Mouse (Mus musculus): ENCODE data around the gene Hdac7. TPM values are rescaled to one million over a fixed set of nuclear protein-coding genes. Genes with fewer than 3 reads are reported as not detected.

Hdac7 gene
- polyA plus RNA-seq, 1 experiment from 2014 or later, result 24.1 TPM

DNA sequence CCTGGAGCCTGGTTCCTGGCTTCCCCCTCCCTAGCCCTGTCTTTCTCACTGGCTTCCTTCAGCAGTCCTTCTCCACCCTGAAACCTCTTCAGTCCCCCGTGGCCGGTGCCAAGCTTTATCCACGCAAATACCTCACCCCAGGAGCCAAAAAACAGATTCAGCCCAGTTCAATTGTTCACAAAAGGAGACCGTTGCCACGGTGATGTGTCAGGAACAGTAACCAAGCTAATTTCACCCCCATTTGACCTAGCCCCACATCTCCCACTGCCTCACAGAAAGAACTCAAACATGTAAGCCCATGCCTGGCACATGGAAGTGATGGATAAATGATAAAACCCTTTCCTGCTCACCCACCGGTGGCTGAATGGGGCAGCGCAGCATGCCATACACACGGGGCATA, 78.1 kb downstream of the Hdac7 start:
- H3K9me3 ChIP-seq, result no peaks in the 10 kb centered on the region
- 10% methylated on average over 8 of the region's 8 CpGs for WGBS
- peaks cover 81% of the 10 kb centered on the region for H3K27me3 ChIP-seq
- no peak overlapping the region for H3K9ac ChIP-seq
- 0 out of 2 replicates have a peak overlapping the region, but pooled peaks have one; percentile 8 for H3K27ac ChIP-seq
- no peaks in the 10 kb centered on the region for H3K36me3 ChIP-seq (replicated peaks)
- no peak for ATAC-seq (ENCODE audit: low FRiP score)
- H3K4me2 ChIP-seq, result peak overlapping the region; percentile 95
- H3K4me3 ChIP-seq (replicated peaks), result peak overlapping the region; percentile 47
- H3K4me1 ChIP-seq, result peaks cover 35% of the 10 kb centered on the region

DNA sequence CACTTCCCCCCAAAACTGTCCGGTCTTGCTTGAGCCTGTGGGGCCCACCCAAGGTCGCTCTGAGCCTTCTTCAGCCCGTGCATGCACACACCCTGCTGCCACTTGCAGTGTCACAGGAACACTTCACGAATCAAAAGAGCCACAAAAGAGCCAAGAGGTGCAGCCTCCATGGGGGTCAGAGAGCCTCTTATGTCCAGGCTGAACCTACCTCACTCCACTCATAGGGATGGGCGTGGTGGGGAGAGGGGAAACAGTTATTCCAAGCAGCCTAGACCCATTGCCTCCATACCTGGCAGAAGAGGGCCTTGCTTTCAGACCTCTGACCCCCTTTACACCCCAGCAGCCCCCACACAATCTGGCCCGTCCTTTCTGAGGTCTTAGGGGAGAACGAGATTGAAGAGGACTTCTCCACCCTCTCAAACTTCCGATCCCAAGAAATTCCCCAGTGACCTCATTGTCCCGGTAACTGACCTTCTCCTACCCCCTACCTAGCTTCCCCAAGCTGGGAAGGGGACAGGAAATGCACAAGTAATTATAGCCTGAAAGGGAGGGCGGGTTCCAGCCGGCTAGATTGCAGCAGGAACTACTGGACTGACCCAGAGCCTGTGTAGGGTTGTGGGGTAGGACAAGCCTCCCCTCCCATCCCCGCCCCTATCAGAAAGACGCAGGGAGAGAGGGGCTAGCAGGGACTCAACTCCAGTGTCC, 79.1 kb downstream of the Hdac7 start:
- Histone ChIP-seq H3K4me2 (peak overlapping the region; percentile 95; the same call in 1 of the 2 replicates), H3K4me1 (peaks cover 35% of the 10 kb centered on the region), H3K36me3 (replicated peaks) (no peaks in the 10 kb centered on the region), H3K27me3 (peaks cover 72% of the 10 kb centered on the region), H3K9ac (no peak overlapping the region), H3K4me3 (replicated peaks) (no peak overlapping the region), H3K27ac (no peak overlapping the region), H3K9me3 (no peaks in the 10 kb centered on the region)
- 35% methylated on average over 13 of the region's 13 CpGs for WGBS
- ATAC-seq (ENCODE audit: low FRiP score), result no peak

DNA sequence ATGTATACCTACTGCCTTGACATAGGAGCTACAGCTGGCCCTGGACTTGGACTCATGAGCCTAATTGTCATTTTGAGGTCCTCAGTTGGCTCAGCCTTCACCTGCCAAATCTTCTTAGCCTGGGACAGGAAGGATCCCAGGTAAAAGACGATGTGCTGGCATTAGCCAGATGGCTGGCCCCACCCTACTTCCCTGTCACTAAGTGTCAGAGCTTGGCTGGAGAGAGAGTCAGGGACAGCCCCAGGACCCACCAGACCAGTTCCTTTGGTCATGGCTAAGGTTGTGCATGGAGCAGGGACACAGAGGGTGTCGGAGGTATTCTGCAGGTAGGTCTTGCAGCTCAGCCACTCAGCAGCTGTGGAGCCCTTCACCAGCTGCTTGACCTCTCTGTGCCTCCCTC, 79.8 kb downstream of the Hdac7 start:
- no peak for ATAC-seq (ENCODE audit: low FRiP score)
- Histone ChIP-seq H3K27me3 (peaks cover 65% of the 10 kb centered on the region), H3K4me2 (no peak overlapping the region), H3K36me3 (replicated peaks) (no peaks in the 10 kb centered on the region), H3K4me1 (peaks cover 35% of the 10 kb centered on the region), H3K4me3 (replicated peaks) (no peak overlapping the region), H3K9me3 (no peaks in the 10 kb centered on the region), H3K9ac (no peak overlapping the region), H3K27ac (no peak overlapping the region)
- 88% methylated on average over 2 of the region's 2 CpGs for whole genome bisulfite sequencing

DNA sequence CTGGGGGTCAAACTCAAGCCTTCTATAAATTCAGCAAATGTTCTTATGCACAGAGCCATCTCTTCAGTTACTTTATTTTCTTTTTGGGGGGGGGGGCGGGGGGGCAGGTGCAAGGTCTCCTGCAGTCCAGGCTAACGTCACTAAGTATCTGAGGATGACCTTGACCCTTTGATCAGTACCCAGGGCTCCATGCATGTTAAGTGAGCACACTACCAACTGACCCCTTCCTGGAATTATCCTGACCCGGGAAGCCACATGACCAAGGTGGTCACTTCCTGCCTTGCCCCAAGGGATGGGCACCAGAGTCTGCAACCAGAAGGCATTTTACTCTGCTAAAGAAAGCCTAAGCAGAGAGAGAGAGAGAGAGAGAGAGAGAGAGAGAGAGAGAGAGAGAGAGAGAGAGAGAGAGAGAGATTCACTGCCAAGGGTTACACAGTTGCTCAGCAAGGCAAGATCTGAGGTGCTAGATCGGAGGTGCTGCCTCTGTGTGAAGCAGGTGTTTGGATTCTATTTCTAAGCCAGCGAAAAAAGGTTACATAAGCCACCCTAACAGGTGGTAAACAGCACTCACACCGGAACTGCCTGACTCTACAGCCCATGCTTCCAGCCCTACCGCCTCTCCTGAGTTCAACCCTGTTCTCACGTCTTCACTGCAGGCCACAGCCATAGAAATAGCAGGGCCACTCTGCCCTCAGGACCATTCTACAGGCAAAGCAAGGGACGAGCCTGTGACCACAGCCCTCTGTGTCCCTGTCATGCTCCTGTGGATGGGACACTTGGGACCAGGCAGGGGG, 80.8 kb downstream of the Hdac7 start:
- Histone ChIP-seq H3K27me3 (peaks cover 54% of the 10 kb centered on the region), H3K9ac (no peak overlapping the region), H3K4me1 (peaks cover 34% of the 10 kb centered on the region), H3K9me3 (no peaks in the 10 kb centered on the region), H3K27ac (no peak overlapping the region), H3K4me2 (no peak overlapping the region), H3K4me3 (replicated peaks) (no peak overlapping the region), H3K36me3 (replicated peaks) (no peaks in the 10 kb centered on the region)
- no peak for ATAC-seq (ENCODE audit: low FRiP score)
- WGBS, result 67% methylated on average over 9 of the region's 9 CpGs

DNA sequence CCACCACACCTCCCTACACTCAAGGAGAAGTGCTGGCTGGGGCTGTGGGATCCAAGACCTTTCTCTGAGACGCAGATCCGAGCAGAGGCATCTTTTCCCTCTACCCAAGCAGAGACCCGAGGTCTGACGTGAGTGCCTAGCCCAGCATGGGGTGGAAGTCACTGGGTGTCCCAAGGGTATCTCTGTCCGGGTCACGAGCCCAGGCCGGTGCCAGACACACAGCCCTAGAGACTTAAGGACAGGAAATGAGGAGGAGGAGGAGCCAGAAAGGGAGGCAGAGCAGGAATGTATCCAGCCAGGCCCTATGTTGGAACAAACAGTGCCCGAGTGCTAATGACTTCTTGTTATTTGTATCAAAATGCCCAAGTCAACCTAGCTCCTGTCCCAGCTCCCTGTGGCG, 81.6 kb downstream of the Hdac7 start:
- H3K27me3 ChIP-seq, result peaks cover 47% of the 10 kb centered on the region
- no peaks in the 10 kb centered on the region for H3K9me3 ChIP-seq
- H3K27ac ChIP-seq, result no peak overlapping the region
- H3K4me1 ChIP-seq, result peaks cover 27% of the 10 kb centered on the region
- no peak overlapping the region for H3K9ac ChIP-seq
- H3K36me3 ChIP-seq (replicated peaks), result no peaks in the 10 kb centered on the region
- no peak overlapping the region for H3K4me3 ChIP-seq (replicated peaks)
- H3K4me2 ChIP-seq, result no peak overlapping the region
- no peak for ATAC-seq (ENCODE audit: low FRiP score)
- 73% methylated on average over 9 of the region's 9 CpGs for WGBS

DNA sequence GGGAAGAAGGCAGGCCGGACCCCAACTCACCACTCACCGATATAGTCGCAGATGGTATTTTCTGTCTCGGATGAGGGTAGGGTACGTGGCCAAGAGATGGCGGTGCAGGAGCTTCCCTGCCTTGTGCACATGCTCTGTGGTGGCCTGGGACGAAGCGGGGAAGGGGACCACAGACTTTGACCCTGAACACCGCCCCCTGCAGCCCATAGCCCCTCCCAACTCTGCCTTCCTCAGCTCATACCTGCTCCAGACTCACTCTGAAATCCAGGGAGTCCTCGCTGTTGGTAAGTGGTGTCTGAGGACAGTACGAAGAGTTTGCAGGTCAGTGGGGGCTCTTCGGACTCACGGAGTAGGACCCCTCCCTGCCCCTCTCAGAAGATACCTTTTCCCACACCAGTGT, 82.9 kb downstream of the Hdac7 start:
- Histone ChIP-seq H3K4me3 (replicated peaks) (no peak overlapping the region), H3K27ac (no peak overlapping the region), H3K36me3 (replicated peaks) (no peaks in the 10 kb centered on the region), H3K4me1 (peaks cover 14% of the 10 kb centered on the region), H3K9me3 (no peaks in the 10 kb centered on the region), H3K4me2 (no peak overlapping the region), H3K27me3 (peaks cover 38% of the 10 kb centered on the region), H3K9ac (no peak overlapping the region)
- no peak for ATAC-seq (ENCODE audit: low FRiP score)
- 32% methylated on average over 13 of the region's 13 CpGs for WGBS

DNA sequence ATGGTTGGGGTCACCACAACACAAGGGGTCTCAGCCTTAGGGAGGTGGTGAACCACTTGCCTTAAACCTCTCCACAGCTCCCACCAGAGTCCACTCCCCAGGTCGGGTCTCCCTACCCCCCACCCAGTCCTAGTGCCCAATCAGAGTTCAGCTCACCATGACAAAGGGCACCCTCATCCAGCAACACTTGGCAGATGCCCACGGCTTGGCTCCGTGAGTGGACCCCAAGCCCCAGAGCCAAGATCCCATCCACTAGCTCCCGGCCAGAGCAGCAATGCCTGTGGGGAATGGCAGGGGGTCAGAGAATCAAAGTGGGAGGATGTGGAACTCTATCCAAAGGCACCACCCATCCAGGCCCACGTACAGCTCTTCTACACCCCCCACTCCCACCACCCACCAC, 83.3 kb downstream of the Hdac7 start:
- Histone ChIP-seq H3K4me1 (peaks cover 9% of the 10 kb centered on the region; the same call in 1 of the 2 replicates), H3K4me2 (no peak overlapping the region), H3K27ac (no peak overlapping the region), H3K9me3 (no peaks in the 10 kb centered on the region), H3K9ac (no peak overlapping the region), H3K4me3 (replicated peaks) (no peak overlapping the region), H3K27me3 (peaks cover 33% of the 10 kb centered on the region), H3K36me3 (replicated peaks) (no peaks in the 10 kb centered on the region)
- WGBS, result 74% methylated on average over 5 of the region's 5 CpGs
- ATAC-seq (ENCODE audit: low FRiP score), result no peak

DNA sequence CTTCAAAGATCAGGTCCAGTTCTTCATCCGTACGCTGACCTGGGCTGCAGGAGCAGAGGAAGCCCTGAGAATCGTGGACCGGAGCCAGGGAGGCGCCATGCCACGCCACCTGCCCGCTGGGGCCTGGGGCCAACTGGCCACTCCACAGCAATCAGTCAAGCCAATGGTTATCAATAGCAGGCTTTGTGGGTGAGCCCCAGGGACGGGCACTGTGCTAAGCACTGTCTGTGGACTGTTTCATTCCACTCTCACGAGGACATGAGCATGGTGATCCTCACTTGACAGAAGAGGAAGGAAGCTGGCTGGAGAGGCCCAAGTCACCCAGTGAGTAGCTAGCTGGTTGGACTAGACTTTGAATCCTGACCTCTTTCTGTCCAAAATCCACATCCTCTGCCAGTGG, 84.3 kb downstream of the Hdac7 start:
- no peak for ATAC-seq (ENCODE audit: low FRiP score)
- Histone ChIP-seq H3K27me3 (peaks cover 32% of the 10 kb centered on the region), H3K4me2 (no peak overlapping the region), H3K9ac (no peak overlapping the region), H3K4me3 (replicated peaks) (no peak overlapping the region), H3K36me3 (replicated peaks) (no peaks in the 10 kb centered on the region), H3K9me3 (no peaks in the 10 kb centered on the region), H3K27ac (no peak overlapping the region), H3K4me1 (0 out of 2 replicates have a peak, but pooled peaks cover 3% of the 10 kb centered on the region)
- WGBS, result 90% methylated on average over 9 of the region's 9 CpGs

DNA sequence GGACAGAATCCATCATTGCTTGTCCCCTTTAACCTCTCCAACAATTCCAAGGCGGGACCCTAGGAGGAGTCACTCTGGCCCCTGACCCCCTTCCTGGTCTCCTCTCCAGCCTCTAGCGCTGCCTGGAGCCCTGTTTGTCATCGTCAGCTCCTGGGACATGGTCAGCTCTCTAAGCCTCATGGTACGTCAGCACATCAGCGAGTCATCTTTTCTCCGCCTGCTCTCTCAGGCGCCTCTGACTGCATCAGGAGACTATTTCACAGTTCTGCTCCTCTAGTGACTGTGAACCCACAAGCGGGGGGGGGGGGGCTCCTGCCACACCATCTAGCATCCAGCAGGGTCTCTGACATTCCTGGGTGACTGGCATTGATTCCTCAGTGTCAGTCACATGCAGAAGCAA, 88.9 kb downstream of the Hdac7 start:
- Histone ChIP-seq H3K9ac (no peak overlapping the region), H3K27ac (no peak overlapping the region), H3K4me2 (no peak overlapping the region), H3K4me1 (peaks cover 8% of the 10 kb centered on the region), H3K27me3 (peaks cover 12% of the 10 kb centered on the region; the same call in 1 of the 2 replicates), H3K4me3 (replicated peaks) (no peak overlapping the region), H3K36me3 (replicated peaks) (no peaks in the 10 kb centered on the region), H3K9me3 (no peaks in the 10 kb centered on the region)
- no peak for ATAC-seq (ENCODE audit: low FRiP score)
- WGBS, result 48% methylated on average over 8 of the region's 8 CpGs

DNA sequence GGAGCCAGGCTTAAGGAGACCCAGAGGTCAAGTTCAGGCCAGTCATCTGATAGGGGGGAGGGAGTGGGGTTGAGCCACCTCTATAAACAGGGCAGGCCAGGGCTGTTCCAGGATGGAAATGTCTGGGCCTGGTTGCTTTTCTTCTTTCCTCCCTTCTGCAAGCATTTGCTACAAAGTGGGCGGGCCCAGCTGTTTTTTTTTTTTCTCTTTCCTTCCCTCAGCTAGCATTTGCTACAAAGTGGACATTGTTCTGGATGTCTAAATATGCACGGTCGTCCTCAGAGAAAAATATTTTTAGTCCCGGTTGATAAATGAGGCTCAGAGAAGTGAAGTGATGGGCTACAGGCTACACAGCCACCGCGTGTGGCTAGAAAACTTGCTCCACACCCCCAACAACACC, 89.8 kb downstream of the Hdac7 start:
- no peaks in the 10 kb centered on the region for H3K36me3 ChIP-seq (replicated peaks)
- H3K27ac ChIP-seq, result no peak overlapping the region
- no peak overlapping the region for H3K4me3 ChIP-seq (replicated peaks)
- no peak for ATAC-seq (ENCODE audit: low FRiP score)
- peaks cover 13% of the 10 kb centered on the region for H3K4me1 ChIP-seq
- WGBS, result 59% methylated on average over 6 of the region's 6 CpGs
- H3K27me3 ChIP-seq, result peaks cover 12% of the 10 kb centered on the region; the same call in 1 of the 2 replicates
- H3K9me3 ChIP-seq, result no peaks in the 10 kb centered on the region
- H3K4me2 ChIP-seq, result no peak overlapping the region
- no peak overlapping the region for H3K9ac ChIP-seq

DNA sequence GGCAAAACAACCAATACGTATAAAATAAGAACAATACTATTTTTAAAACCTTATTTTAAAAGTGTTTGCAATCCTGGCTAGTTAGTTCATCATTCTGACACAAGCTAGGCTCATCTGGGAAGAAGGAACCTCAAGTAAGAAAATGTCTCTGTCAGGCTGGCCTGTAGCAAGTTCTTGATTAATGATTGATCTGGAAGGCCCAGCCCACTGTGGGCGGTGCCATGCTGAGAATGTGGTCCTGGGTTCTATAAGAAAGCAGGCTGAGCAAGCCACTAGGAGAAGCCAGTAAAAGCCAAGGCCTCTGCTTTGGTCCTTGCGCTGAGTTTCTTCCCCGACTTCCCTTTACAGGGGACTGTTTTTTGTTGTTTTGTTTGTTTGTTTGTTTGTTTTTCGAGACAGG, 91.8 kb downstream of the Hdac7 start:
- WGBS, result 95% methylated on average over 5 of the region's 5 CpGs
- Histone ChIP-seq H3K4me1 (peaks cover 21% of the 10 kb centered on the region), H3K4me3 (replicated peaks) (no peak overlapping the region)

DNA sequence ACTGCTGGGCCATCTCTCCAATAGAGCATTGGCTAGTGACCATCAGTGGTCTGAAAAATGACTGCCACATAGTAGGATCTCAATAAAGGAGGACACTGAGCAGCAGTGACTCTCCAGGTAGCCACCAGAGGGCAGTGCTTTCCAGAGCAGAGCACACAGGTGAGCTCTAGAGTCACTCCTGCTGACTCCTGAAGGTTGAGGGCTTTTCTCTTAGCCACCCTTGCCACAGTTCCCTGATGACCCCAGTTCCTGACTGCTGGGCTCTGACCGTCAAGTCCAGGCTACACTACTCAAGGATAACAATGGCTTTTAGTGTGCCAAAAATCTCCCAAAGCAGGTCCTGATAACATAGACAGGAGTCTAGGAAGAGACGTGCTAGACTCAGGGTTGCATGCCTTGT, 92.6 kb downstream of the Hdac7 start:
- Histone ChIP-seq H3K4me1 (peaks cover 21% of the 10 kb centered on the region), H3K4me3 (replicated peaks) (no peak overlapping the region), H3K36me3 (replicated peaks) (no peaks in the 10 kb centered on the region), H3K27ac (no peak overlapping the region), H3K9ac (no peak overlapping the region), H3K27me3 (peaks cover 8% of the 10 kb centered on the region; the same call in 1 of the 2 replicates), H3K9me3 (no peaks in the 10 kb centered on the region), H3K4me2 (no peak overlapping the region)
- WGBS, result 83% methylated on average over 2 of the region's 2 CpGs
- ATAC-seq (ENCODE audit: low FRiP score), result no peak

More for the DNA sequence above, 91.8 kb downstream of the Hdac7 start:
- Histone ChIP-seq H3K4me2 (no peak overlapping the region), H3K27me3 (peaks cover 12% of the 10 kb centered on the region; the same call in 1 of the 2 replicates), H3K36me3 (replicated peaks) (no peaks in the 10 kb centered on the region), H3K9ac (no peak overlapping the region), H3K27ac (no peak overlapping the region), H3K9me3 (no peaks in the 10 kb centered on the region)
- ATAC-seq (ENCODE audit: low FRiP score), result no peak
